Mouse (Mus musculus) gonadal fat pad, adult 2 months (tissue): ENCODE data around the gene Fgf5. TPM values are rescaled to one million over a fixed set of nuclear protein-coding genes. Genes with fewer than 3 reads are reported as not detected.

Experiments
- DNase-seq: peaks from one replicate; pipeline ENCODE4 v3.0.0-alpha.2; 2012; ENCODE audit warnings: low read depth
- polyA plus RNA-seq: library from polyadenylated mRNA; depleted of rRNA; stranded (reverse); fragments of >200 nt; gene quantifications from 2 replicates; pipeline ENCODE4 v1.2.3, GENCODE M21; 2012; rRNA removed

The Fgf5 gene
- 0.04 TPM in 1 of 2 replicates, not detected in the other for polyA plus RNA-seq

DNA sequence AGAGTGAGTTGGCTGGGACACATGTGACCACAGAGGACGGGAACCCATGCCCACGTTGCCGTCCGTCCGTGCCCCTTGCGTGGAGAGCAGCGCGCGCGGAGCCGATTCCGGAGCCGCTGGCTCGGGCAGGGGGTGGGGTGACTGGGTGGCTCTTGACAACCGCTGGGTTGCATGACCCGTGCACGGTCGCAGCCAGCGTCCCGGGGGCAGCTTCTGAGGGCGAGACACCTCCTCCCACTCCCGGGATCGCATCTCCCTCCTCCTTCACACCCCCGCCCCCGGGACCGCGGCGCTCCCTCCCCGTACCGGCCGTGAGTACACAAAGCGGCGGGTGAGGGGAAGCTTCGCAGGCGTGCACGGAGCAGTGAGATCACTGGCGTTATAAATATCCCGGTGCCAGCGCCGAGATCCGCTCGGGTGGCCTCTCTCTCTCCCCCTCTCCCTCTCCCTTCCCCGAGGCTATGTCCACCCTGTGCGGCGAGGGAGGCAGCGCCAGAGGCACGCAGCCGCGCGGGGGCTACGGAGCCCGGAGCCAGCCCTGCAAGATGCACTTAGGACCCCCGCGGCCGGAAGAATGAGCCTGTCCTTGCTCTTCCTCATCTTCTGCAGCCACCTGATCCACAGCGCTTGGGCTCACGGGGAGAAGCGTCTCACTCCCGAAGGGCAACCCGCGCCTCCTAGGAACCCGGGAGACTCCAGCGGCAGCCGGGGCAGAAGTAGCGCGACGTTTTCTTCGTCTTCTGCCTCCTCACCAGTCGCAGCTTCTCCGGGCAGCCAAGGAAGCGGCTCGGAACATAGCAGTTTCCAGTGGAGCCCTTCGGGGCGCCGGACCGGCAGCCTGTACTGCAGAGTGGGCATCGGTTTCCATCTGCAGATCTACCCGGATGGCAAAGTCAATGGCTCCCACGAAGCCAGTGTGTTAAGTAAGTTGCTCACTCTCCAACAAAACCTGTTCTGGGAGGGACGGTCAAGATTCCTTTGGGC, at the start of gene Fgf5:
Fgf5 (plus strand) TSS at position 347 of the 984 bp plus-strand sequence.
- DNase-seq: no peak

- DNase-seq: no peak
Observed at GRCm38 (mm10) chr5:98212501-98212900, 41.5 kb upstream of the Fgf5 start.

DNA sequence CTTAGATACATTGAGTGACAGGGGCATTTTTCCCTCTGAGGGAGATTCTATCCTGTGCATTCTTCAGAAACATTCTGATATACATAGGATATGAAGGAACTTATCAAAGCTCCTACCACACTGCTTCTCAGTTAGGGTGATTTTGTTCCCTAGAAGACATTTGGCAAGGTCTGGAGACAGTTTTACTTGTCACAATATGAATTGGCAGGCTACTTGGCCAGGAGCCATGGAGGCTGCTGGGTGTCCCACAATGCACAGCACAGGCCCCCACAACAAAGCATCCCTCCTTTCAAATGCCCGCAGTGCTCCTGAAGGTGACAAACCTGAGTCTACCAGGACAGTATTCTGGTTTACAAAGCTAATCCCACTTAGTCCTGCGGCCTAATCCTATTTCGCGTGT, 32.0 kb upstream of the Fgf5 start:
- DNase-seq: no peak

- DNase-seq: no peak
Observed at GRCm38 (mm10) chr5:98226710-98227109, 27.3 kb upstream of the Fgf5 start.

DNA sequence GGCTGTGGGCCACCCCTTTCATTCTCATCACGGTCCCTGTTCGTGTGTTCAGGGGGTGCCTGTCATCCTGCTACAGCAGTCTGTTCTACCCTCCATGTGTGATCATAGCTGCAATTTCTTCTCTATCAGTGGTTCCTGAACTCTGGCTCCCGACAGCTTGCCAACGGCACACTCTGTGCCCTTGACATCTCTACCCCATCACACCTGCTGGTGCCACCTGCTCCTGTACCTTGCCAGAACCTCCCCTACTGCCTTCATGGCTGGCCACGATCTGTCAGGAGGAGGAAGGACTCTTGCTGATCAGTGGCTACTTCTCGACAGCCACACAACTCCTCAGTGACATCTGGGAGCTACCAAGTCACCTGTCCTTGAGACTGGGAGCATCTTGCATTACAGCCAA, 24.5 kb upstream of the Fgf5 start:
- DNase-seq: no peak

DNA sequence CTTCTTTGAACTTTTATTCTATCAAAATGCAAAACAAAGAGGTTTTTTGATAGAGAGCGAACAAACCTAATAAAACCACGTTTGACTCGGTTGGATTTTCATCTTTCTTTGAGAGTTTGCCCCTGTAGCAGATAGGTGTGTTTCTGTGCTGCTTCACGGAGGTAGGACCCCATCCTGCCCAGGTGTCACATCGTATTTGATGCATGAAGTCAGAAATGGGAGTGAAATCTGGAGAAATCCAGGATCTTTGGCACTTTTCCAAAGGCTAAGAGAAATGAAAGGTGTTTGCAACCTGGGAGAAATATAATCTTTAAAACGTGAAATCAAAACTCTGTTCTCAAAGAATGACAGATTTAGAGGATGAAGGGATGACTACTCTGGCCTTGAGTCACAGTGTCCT, 15.5 kb upstream of the Fgf5 start:
- DNase-seq: no peak

- no peak for DNase-seq
Observed at GRCm38 (mm10) chr5:98241322-98241829, 12.6 kb upstream of the Fgf5 start.

DNA sequence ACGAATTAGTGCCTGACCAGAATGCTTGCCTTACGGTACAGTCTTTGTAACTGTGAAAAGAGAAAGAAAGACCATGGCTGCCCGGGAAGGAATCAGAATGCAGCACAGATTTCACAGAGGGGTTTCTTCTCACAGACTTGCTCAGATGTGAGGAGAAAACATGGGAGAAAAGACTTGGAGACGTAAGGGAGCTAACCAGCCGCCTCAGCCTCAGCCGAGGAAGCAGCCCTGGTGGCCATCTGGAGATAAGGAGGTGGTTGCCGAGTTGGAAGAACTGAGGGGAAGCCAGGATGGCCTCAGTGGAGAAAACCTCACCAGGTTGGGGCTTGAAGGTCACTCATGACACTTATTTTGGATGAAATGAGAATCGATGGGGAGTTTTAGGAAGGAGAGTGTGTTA, 8.7 kb upstream of the Fgf5 start:
- no peak for DNase-seq

GRCm38 (mm10) chr5:98245976-98246375, 8.0 kb upstream of the Fgf5 start:
- no peak for DNase-seq

DNA sequence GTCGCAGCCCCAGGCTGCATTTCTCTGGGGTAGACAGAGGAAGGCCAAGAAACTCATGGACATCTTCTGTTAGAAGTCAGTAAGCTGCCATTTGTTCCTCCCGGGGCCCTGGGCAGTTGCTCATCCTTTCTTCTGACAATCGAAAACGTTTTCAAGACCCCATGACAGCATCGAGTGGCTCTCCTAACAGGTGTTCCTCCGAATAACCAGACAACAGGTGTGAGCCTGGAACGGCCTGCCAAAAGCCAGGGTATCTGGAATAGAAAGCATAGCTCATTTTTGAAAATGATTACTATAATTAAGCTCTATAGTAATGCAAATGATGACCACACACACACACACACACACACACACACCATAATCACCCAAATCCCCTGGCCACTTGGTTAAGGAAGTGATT, 7.2 kb upstream of the Fgf5 start:
- DNase-seq: no peak

- no peak for DNase-seq
Observed at GRCm38 (mm10) chr5:98247516-98247915, 6.5 kb upstream of the Fgf5 start.

- DNase-seq: no peak
Observed at GRCm38 (mm10) chr5:98253147-98253546, 837 bp upstream of the Fgf5 start.

DNA sequence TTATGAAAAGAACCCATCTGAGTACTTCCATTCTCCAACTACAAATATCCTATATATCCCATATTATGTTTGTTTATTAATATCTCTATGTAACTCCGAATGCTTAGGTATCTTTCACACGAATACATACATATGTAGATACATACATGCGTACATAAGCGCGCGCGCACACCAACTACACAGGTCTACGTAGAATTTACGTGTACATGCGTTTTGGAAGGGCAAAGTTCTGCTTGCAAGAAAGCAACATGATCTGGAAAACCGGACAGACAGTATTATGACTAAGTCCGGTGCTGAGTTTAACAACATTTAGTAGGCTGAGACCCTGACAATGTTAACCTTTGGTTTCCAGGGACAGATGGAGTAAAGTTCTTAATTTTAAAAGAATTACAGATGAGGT, 1.2 kb downstream of the Fgf5 start:
- no peak for DNase-seq

- DNase-seq: no peak
Observed at GRCm38 (mm10) chr5:98255760-98256490, 1.9 kb downstream of the Fgf5 start.

DNA sequence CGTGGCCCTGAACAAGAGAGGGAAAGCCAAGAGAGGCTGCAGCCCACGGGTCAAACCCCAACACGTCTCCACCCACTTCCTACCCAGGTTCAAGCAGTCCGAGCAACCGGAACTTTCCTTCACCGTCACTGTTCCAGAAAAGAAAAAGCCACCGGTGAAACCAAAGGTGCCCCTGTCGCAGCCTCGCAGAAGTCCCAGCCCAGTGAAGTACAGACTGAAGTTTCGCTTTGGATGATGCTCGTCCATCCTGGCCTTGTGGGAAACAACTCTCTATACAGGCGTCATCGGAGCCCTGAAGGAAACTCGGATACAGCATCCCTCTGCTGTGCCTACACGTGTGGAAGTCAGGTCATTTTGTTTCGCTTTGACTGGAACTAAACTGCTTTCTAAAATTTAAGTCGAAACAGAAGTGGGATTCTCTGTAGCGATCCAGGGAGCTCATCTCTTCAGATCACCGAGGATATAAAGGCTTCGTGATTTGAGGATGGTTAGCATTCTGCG, 21.4 kb downstream of the Fgf5 start:
- no peak for DNase-seq

DNA sequence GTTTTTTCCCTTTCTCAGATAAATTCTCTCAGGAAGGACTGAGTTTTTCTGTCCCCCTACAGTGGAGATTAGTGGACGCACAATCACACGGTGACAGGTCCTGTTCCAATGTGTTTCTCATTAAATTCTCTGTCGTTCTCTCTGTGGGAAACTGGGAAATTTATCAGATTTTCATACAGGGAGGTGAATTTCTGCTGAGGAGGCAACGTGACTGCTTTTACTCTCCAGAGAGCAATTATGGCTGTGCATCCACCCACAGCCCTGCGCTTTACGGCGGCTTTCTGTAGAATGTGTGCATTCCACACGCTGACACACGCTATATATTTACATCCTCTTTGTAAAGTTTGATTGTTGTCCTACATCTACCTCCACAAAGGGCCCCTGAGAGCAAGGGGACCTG, 28.0 kb downstream of the Fgf5 start:
- no peak for DNase-seq

GRCm38 (mm10) chr5:98283696-98284478, 29.9 kb downstream of the Fgf5 start:
- DNase-seq: no peak

DNA sequence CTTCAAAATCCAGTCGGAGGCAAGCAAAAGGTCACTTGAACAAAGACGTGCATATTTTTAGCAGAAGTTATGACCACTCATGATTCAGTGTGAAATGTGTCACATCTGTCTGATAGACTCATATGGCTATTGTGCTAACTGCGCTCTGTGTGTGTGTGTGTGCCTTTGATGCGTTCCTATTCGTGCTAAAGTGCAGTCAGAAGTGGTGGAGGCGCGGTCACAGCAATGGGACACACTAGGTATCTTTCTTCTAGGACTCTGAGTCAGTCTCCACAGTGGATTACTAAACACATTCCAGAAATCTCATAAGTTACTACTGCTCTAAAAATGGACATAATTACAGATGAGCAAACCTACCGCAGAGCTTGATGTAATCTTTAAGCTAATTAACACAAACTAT, 36.7 kb downstream of the Fgf5 start:
- no peak for DNase-seq

- DNase-seq: no peak
Observed at GRCm38 (mm10) chr5:98292388-98293048, 38.5 kb downstream of the Fgf5 start.

DNA sequence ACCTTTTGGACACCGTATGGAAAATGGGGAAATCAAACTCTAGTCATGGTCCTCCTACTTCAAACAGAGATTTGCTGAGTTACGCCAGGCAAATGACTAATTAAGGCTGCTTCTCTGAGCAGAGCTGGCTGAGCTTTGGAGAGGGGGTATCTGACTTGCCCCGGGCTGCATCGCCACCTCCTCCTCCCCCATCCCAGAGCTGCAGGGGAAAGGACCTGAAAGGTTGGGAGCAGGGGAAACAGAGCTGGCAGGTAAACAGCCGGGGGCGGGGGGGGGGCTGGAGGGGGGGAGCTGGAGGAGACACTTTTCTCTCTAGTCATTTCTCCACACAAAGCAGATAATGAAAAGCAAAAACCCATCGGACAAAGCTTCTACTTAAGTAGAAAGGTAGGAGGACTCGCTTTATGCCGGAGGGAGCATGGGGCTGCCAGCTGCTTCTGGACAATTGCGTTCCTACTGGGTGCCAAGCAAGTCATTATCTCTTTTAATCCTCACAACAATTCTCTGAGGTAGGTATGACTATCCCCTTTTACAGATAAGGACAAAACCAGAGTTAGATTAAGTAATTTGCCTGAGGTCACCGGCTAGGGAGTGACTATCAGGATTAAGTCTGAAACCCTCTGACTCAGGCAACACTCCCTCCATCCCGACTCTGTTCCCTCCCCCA, 39.2 kb downstream of the Fgf5 start:
- DNase-seq: no peak

- DNase-seq: no peak
Observed at GRCm38 (mm10) chr5:98300079-98300478, 46.1 kb downstream of the Fgf5 start.
